Mouse (Mus musculus) forebrain, embryonic 14.5 days (tissue): ENCODE results near the gene Hsd17b3. TPM values are rescaled to one million over a fixed set of nuclear protein-coding genes. Genes with fewer than 3 reads are reported as not detected.

Experiments used
- ATAC-seq: fragments of 200-750 bp; cut with Nextera tagmentation; 2 replicates; pipeline ENCODE4 v1.8.0; 2017; ENCODE audit warnings: mild to moderate bottlenecking, moderate library complexity
- DNase-seq: peaks from one replicate; pipeline ENCODE4 v3.0.0-alpha.2; 2015; ENCODE audit warnings: low spot score
- H3K27ac ChIP-seq: fragments of 300-500 bp; sonication (generic); 2 replicates; pipeline ENCODE4 v1.5.1; 2014; ENCODE audit warnings: low read depth, mild to moderate bottlenecking, control low read depth, low read length, moderate library complexity
- H3K27me3 ChIP-seq: fragments of 300-500 bp; sonication (generic); replicated peaks from 2 replicates; pipeline ENCODE4 v1.6.1; 2014; ENCODE audit warnings: low read length, control low read depth, mixed read lengths; ENCODE audit not compliant: control insufficient read depth, insufficient read depth
- H3K36me3 ChIP-seq: fragments of 300-500 bp; sonication (generic); 2 replicates; pipeline ENCODE4 v1.6.1; 2014; ENCODE audit warnings: low read length, control low read depth; ENCODE audit not compliant: control insufficient read depth, insufficient read depth
- H3K4me1 ChIP-seq: fragments of 300-500 bp; sonication (generic); 2 replicates; pipeline ENCODE4 v1.6.1; 2014; ENCODE audit warnings: antibody characterized with exemption, low read length, control low read depth; ENCODE audit not compliant: control insufficient read depth, insufficient read depth
- H3K4me2 ChIP-seq: fragments of 300-500 bp; sonication (generic); 2 replicates; pipeline ENCODE4 v1.6.1; 2014; ENCODE audit warnings: mild to moderate bottlenecking, control low read depth, low read length
- H3K4me3 ChIP-seq: fragments of 300-500 bp; sonication (generic); 2 replicates; pipeline ENCODE4 v1.5.1; 2014; ENCODE audit warnings: low read depth, low read length, control low read depth
- H3K9ac ChIP-seq: fragments of 300-500 bp; sonication (generic); 2 replicates; pipeline ENCODE4 v1.6.1; 2014; ENCODE audit warnings: mild to moderate bottlenecking, low read length, control low read depth, moderate library complexity
- H3K9me3 ChIP-seq: fragments of 300-500 bp; sonication (generic); replicated peaks from 2 replicates; pipeline ENCODE4 v1.6.1; 2016; ENCODE audit warnings: low read length, control low read depth, mixed read lengths; ENCODE audit not compliant: control insufficient read depth
- WGBS: fragments of 180-500 bp; shearing (Covaris S2); extraction: QIAGEN DNeasy Blood & Tissue Kit; methylation state at CpG from one replicate; pipeline ENCODE4 v1.1.7; 2014; 5-methylcytosine and 5-hydroxymethylcytosine counted together
- polyA plus RNA-seq: library from polyadenylated mRNA; unstranded; fragments of >200 nt; fragmentation: Nextera tagmentation; extraction: Ambion mirVana; gene quantifications from 2 replicates; pipeline ENCODE4 v1.2.1, GENCODE M21; 2014

Hsd17b3 gene
- polyA plus RNA-seq, 1 experiment from 2014 or later, result not detected

- ATAC-seq, result peak; percentile 97
- H3K4me2 ChIP-seq, result no peak overlapping the region
- H3K4me1 ChIP-seq, result peaks cover 3% of the 10 kb centered on the region; the same call in 1 of the 2 replicates
- WGBS, result 24% methylated on average over 7 of the region's 7 CpGs
- H3K9ac ChIP-seq, result no peak overlapping the region
- H3K4me3 ChIP-seq, result no peak overlapping the region
- DNase-seq, result peak; percentile 92
- no peaks in the 10 kb centered on the region for H3K9me3 ChIP-seq
- H3K27ac ChIP-seq, result no peak overlapping the region
- H3K27me3 ChIP-seq, result no peaks in the 10 kb centered on the region
- H3K36me3 ChIP-seq, result no peaks in the 10 kb centered on the region
Observed at GRCm38 (mm10) chr13:64020902-64021311, 68.1 kb downstream of the Hsd17b3 start.

GRCm38 (mm10) chr13:64018586-64019141, 70.4 kb downstream of the Hsd17b3 start:
- peak; percentile 40 for ATAC-seq
- no peaks in the 10 kb centered on the region for H3K27me3 ChIP-seq
- H3K4me1 ChIP-seq, result peaks cover 3% of the 10 kb centered on the region; the same call in 1 of the 2 replicates
- H3K4me2 ChIP-seq, result no peak overlapping the region
- no peaks in the 10 kb centered on the region for H3K9me3 ChIP-seq
- H3K27ac ChIP-seq, result no peak overlapping the region
- peak; percentile 71 for DNase-seq
- H3K36me3 ChIP-seq, result no peaks in the 10 kb centered on the region
- WGBS, result 67% methylated on average over 10 of the region's 10 CpGs
- no peak overlapping the region for H3K9ac ChIP-seq
- H3K4me3 ChIP-seq, result no peak overlapping the region

GRCm38 (mm10) chr13:64016048-64016447, 73.0 kb downstream of the Hsd17b3 start:
- no peak for DNase-seq
- Histone ChIP-seq H3K4me2 (no peak overlapping the region), H3K9ac (no peak overlapping the region), H3K4me1 (no peaks in the 10 kb centered on the region; the same call in 1 of the 2 replicates), H3K27me3 (no peaks in the 10 kb centered on the region), H3K36me3 (no peaks in the 10 kb centered on the region), H3K4me3 (no peak overlapping the region), H3K9me3 (no peaks in the 10 kb centered on the region), H3K27ac (no peak overlapping the region)
- no peak for ATAC-seq
- WGBS, result 80% methylated on average over 4 of the region's 4 CpGs

GRCm38 (mm10) chr13:64011157-64011556, 77.9 kb downstream of the Hsd17b3 start:
- H3K27me3 ChIP-seq, result no peaks in the 10 kb centered on the region
- 89% methylated on average over 4 of the region's 4 CpGs for WGBS
- no peaks in the 10 kb centered on the region for H3K4me1 ChIP-seq
- H3K4me3 ChIP-seq, result no peak overlapping the region
- no peak for ATAC-seq
- DNase-seq, result no peak
- H3K9ac ChIP-seq, result no peak overlapping the region
- no peaks in the 10 kb centered on the region for H3K9me3 ChIP-seq
- H3K27ac ChIP-seq, result no peak overlapping the region
- H3K36me3 ChIP-seq, result no peaks in the 10 kb centered on the region
- H3K4me2 ChIP-seq, result no peak overlapping the region

Other genes with a start within 250 kb of the Hsd17b3 start
- gene Slc35d2, start 40.1 kb upstream of the Hsd17b3 start, polyA plus RNA-seq, result 0.76 and 1.2 TPM in 2 replicates
- 13.0 and 15.0 TPM in 2 replicates for gene Zfp367, start 64.0 kb upstream of the Hsd17b3 start, polyA plus RNA-seq
- 17.5 and 18.1 TPM in 2 replicates for gene Habp4, start 72.6 kb upstream of the Hsd17b3 start, polyA plus RNA-seq
- gene Cdc14b, start 186.1 kb upstream of the Hsd17b3 start, polyA plus RNA-seq, result 3.1 and 3.5 TPM in 2 replicates
- gene Aaed1, start 223.5 kb upstream of the Hsd17b3 start, polyA plus RNA-seq, result 7.9 and 8.7 TPM in 2 replicates